Mouse (Mus musculus): ENCODE data around the gene Pde4c.
A peak's percentile ranks its signal among the peaks of the same experiment; 100 is the strongest.

The Pde4c gene

GRCm38 (mm10) chr8:70789046-70789445, 65.5 kb downstream of the Pde4c start:
- no peak for DNase-seq (ENCODE audit: low read depth, low spot score)

GRCm38 (mm10) chr8:70790846-70791245, 67.3 kb downstream of the Pde4c start:
- DNase-seq (ENCODE audit: low read depth, low spot score) = no peak

- peak; percentile 84 for DNase-seq (ENCODE audit: low read depth, low spot score)
Measured at GRCm38 (mm10) chr8:70791294-70791701, 67.8 kb downstream of the Pde4c start.

DNA sequence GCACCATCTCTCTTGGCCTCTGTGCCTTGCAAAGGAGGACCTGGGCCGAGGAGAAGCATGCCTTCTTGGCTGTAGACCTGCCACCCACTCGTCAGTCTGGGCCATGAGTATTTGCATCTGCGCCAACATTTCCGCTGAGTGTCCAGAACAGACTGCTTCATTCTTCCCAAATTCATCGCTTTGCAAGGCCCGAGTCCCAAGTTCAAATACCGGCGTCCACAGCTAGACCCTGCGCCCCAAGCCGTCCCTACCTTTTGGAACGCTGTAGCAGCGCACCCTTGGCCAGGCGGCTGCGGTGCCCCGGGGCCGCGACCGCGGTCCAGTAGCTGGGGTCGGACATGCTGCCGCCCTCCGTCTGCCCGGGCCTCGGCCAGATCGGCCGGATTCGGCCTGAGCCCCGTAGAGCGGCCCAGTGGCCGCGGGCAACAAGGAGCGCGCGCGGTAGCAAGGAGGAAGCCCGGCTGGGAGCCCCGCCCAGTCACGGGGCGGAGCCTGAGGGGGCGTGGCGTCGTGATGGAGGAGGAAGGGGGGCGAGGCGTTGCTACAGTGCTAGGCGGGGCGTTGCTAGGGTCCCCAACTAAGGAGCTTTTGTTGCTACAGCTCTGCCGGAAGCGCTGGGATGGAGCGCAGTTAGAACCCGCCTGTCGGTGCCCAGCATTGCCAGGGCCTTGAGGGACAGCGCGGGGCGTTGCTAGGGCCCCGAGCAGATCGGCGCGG, 68.6 kb downstream of the Pde4c start:
- peak; percentile 99 for DNase-seq (ENCODE audit: low read depth, low spot score)

DNA sequence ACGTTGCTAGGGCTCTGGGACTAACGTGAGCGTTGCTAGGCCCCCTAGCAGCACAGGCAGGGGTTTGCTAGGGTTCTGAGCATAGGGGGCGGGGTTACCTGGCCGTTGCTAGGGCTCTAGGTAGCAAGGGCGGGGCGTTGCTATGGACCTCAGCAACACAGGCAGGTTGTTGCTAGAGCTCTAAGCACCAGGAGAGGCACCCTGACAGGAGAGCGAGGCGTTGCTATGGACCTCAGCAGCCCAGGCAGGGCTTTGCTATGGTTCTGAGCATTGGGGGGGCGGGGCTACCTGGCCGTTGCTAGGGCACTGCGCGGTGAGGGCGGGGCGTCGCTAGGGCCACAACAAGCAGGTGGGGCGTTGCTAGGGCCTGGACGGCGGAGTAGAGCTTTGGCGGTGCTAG, 69.2 kb downstream of the Pde4c start:
- no peak for DNase-seq (ENCODE audit: low read depth, low spot score)

DNA sequence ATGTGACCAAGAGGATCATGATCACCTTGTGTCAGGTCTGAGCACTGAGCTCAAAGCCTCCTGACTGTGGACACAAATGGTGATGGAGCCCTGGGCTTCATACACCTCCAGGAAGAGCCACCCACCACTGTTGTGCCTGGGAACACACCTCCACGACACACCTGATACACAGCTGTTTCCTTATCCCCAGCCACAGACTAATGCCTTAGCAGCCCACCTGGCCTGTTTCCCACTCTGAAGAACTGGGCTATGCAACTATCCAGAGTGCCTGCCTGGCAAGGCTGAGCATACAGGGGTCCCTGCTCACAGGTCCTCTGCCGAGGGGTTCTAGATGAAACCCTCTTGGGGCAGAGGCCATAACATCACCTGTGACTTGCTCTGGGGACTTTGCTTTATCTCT, 70.7 kb downstream of the Pde4c start:
- no peak for DNase-seq (ENCODE audit: low read depth, low spot score)

GRCm38 (mm10) chr8:70795370-70795769, 71.8 kb downstream of the Pde4c start:
- DNase-seq (ENCODE audit: low read depth, low spot score) = no peak

DNA sequence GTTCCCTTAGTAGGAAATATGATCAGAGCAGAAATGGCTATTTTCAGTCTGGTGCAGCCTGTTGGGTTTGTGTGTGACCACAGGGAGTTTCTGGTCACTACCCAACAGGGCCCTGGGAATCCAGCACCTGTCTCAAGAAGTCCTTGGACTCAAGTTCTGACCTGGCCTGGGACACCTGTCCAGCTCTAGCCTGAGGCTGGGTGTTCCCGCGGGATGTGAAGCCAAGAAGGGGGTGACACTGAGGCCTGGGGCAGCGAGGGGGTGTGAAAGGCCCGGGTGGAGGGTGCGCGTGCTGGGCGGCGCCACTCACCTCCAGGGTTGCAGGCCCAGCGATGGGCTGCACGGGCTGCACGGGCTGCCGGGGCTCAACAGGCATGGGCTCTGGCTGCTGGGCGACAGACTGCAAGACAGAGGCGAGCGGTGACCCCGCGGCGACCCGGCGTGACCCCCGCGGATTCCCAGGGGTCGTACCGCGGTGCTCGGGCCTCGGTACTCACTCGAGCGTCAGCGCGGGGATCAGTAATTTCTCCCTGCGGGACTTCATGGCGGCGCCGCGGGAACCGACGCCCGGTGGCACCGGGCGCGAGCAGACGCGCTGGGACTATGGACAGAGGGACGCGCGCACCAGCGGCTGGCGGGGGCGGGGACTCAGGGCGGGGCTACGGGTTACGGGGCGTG, 73.0 kb downstream of the Pde4c start:
- no peak for DNase-seq (ENCODE audit: low read depth, low spot score)

DNA sequence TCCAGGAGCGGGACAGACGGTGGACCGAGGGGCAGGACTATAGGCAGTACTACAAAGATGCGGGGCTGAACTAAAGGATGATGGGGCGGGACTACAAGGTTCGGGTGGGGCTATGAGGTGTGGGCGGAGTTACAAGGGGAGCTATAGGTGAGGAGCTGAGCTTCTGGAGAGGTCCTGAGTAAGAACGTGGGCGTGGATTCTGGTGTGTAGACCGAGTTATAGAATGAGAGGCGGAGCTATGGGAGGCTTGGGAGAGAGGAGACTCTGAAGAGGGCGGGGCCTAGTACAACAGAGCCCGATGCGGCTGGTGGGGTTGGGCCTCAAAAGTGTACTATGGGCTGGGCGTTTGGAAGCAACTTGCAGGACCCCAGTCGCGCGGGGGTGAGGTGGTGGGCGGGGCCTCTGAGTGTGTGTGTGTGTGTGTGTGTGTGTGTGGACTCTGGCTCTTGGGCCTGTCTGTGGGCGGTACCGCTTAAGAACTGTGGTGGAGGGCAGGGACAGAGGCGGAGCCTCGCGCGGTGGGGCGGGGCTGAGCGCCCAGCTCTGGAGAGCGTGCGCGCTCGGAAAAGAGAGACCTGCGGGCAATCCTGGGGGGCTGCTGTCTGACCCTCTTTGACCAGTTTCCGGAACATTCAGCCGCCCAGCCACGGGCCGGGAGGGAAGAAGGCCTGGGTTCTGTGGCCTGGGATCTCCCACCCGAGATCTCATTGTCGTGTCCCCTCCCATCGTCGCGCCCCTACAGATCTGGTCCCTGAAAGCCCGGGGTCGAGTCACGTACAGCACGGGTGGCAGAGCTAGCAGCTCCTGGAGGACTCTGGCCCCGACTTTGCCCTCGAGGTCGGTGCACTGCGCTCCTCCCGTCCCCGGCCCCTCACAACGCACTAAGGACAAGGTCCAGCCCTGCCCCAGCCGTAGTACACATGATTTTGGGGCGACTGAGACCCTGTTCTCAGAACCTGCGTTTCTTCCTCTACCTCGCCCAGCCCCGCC, 73.9 kb downstream of the Pde4c start:
- DNase-seq (ENCODE audit: low read depth, low spot score) = peak; percentile 100

GRCm38 (mm10) chr8:70798281-70798680, 74.8 kb downstream of the Pde4c start:
- no peak for DNase-seq (ENCODE audit: low read depth, low spot score)

DNA sequence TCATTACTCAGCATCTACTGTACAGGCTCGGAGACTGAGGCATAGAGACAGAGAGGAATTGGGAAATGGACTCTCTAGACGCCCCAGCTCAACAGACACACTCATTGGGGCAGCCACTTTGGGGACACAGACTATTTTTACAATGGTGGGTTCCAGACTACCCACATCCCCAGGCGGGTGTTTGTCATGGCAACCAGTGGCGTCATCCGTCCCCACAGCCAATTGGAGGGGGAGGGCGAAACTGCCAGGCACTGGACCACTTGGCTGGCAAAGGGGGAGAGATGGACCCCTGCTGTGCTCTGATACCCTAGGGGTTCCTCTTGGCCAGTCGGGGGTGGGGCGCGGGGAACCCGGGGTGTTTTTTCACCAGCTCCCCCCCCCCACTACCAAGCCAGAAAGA, 77.1 kb downstream of the Pde4c start:
- no peak for DNase-seq (ENCODE audit: low read depth, low spot score)
